Mouse (Mus musculus) forebrain, embryonic 14.5 days (tissue): ENCODE measurements around the gene Fxn. TPM values are rescaled to one million over a fixed set of nuclear protein-coding genes. Genes with fewer than 3 reads are reported as not detected.

Experiments used
- ATAC-seq: fragments of 200-750 bp; cut with Nextera tagmentation; 2 replicates; pipeline ENCODE4 v1.8.0; 2017; ENCODE audit warnings: mild to moderate bottlenecking, moderate library complexity
- DNase-seq: peaks from one replicate; pipeline ENCODE4 v3.0.0-alpha.2; 2015; ENCODE audit warnings: low spot score
- H3K27ac ChIP-seq: fragments of 300-500 bp; sonication (generic); 2 replicates; pipeline ENCODE4 v1.5.1; 2014; ENCODE audit warnings: low read depth, mild to moderate bottlenecking, control low read depth, low read length, moderate library complexity
- H3K27me3 ChIP-seq: fragments of 300-500 bp; sonication (generic); replicated peaks from 2 replicates; pipeline ENCODE4 v1.6.1; 2014; ENCODE audit warnings: low read length, control low read depth, mixed read lengths; ENCODE audit not compliant: control insufficient read depth, insufficient read depth
- H3K36me3 ChIP-seq: fragments of 300-500 bp; sonication (generic); 2 replicates; pipeline ENCODE4 v1.6.1; 2014; ENCODE audit warnings: low read length, control low read depth; ENCODE audit not compliant: control insufficient read depth, insufficient read depth
- H3K4me1 ChIP-seq: fragments of 300-500 bp; sonication (generic); 2 replicates; pipeline ENCODE4 v1.6.1; 2014; ENCODE audit warnings: antibody characterized with exemption, low read length, control low read depth; ENCODE audit not compliant: control insufficient read depth, insufficient read depth
- H3K4me2 ChIP-seq: fragments of 300-500 bp; sonication (generic); 2 replicates; pipeline ENCODE4 v1.6.1; 2014; ENCODE audit warnings: mild to moderate bottlenecking, control low read depth, low read length
- H3K4me3 ChIP-seq: fragments of 300-500 bp; sonication (generic); 2 replicates; pipeline ENCODE4 v1.5.1; 2014; ENCODE audit warnings: low read depth, low read length, control low read depth
- H3K9ac ChIP-seq: fragments of 300-500 bp; sonication (generic); 2 replicates; pipeline ENCODE4 v1.6.1; 2014; ENCODE audit warnings: mild to moderate bottlenecking, low read length, control low read depth, moderate library complexity
- H3K9me3 ChIP-seq: fragments of 300-500 bp; sonication (generic); replicated peaks from 2 replicates; pipeline ENCODE4 v1.6.1; 2016; ENCODE audit warnings: low read length, control low read depth, mixed read lengths; ENCODE audit not compliant: control insufficient read depth
- WGBS: fragments of 180-500 bp; shearing (Covaris S2); extraction: QIAGEN DNeasy Blood & Tissue Kit; methylation state at CpG from one replicate; pipeline ENCODE4 v1.1.7; 2014; 5-methylcytosine and 5-hydroxymethylcytosine counted together
- polyA plus RNA-seq: library from polyadenylated mRNA; unstranded; fragments of >200 nt; fragmentation: Nextera tagmentation; extraction: Ambion mirVana; gene quantifications from 2 replicates; pipeline ENCODE4 v1.2.1, GENCODE M21; 2014

Gene Fxn
- polyA plus RNA-seq, 1 experiment from 2014 or later: 47.9 TPM

DNA sequence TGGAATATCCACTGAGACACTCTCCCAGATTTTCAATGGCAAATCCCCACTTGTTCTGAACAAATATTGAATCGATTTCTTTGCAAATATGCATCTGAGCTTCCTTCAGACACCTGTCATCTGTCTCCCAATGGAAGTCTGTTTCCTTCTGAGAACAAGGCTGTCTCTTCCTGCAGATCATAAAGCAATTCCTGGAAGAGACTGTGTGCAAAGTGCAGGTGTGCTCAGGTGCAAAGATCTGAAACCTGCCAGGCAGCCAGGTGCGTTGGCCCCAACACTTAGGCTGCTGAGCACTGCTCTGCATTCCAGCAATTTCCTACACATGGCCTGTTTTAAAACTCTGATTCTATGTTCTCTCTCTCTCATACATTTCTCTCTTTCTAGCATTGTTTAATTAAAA is 37.3 kb upstream of the Fxn start:
- no peak overlapping the region for H3K4me2 ChIP-seq
- H3K9me3 ChIP-seq: no peaks in the 10 kb centered on the region
- no peaks in the 10 kb centered on the region for H3K36me3 ChIP-seq
- H3K4me3 ChIP-seq: no peak overlapping the region
- ATAC-seq (no peak), DNase-seq (no peak)
- peaks cover 24% of the 10 kb centered on the region for H3K4me1 ChIP-seq
- H3K27ac ChIP-seq: no peak overlapping the region
- no peaks in the 10 kb centered on the region for H3K27me3 ChIP-seq
- 86% methylated on average over 2 of the region's 2 CpGs for WGBS
- H3K9ac ChIP-seq: no peak overlapping the region

DNA sequence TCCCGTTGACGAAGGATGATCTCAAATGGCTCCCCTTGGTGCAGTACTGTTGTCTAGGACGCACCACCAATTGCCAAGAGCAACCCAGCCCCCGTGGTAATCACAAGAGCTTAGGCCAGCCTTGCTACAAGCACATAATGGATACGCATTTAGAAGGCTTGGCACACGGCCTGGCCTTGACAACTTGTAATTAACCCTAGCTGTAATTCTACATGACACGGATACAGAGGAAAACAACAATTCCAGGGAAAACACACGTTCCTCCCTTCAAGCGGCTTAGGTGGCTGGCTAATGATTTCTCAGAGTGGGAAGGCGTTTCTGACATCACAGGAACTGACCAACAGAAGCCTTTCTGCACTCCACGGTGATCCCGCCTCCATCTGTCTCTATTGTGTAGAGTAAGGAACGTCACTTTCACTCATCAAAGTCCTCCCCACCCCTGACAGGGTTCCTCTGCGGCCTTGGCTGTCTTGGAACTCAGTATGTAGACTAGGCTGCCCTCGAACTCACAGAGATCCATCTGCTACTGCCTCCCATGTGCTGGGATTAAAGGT is 36.7 kb upstream of the Fxn start:
- no peak overlapping the region for H3K4me3 ChIP-seq
- H3K9ac ChIP-seq: no peak overlapping the region
- peak; percentile 97 for DNase-seq
- no peaks in the 10 kb centered on the region for H3K27me3 ChIP-seq
- no peak overlapping the region for H3K27ac ChIP-seq
- H3K4me2 ChIP-seq: peak overlapping the region; percentile 5; the same call in 1 of the 2 replicates
- H3K36me3 ChIP-seq: no peaks in the 10 kb centered on the region
- peak; percentile 89 for ATAC-seq
- no peaks in the 10 kb centered on the region for H3K9me3 ChIP-seq
- H3K4me1 ChIP-seq: peaks cover 24% of the 10 kb centered on the region
- 9% methylated on average over 15 of the region's 15 CpGs for WGBS

DNA sequence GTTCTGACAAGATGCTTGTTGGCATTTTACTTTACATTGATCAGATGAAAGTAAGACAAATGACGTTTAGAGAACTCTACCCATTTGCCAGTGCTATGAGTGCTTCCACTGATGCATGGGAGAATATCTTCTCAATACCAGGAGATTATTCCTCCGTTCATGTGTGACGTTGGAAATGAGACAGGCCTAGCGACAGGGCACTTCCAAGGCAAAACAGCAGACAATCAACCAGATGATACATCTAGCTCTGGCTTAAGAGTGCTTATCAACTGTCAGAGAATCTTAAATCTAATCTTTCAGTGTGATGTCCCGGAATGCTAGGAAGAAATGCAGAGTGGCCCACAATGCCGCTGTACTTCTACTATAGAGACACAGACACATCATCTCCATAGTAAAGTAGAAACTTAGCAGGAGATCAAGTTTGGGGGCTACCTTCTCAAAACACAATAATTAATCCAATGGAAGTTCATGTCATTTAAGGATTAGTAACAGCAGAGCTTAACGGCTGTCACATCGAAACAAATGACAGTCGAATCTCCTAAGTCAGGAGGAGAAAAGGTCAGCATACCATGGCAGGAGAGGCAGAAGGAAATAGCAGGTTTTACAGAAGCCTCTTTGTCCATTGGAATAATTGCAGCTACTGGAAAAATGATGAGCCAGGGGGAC is 35.8 kb upstream of the Fxn start:
- H3K4me2 ChIP-seq: no peak overlapping the region

DNA sequence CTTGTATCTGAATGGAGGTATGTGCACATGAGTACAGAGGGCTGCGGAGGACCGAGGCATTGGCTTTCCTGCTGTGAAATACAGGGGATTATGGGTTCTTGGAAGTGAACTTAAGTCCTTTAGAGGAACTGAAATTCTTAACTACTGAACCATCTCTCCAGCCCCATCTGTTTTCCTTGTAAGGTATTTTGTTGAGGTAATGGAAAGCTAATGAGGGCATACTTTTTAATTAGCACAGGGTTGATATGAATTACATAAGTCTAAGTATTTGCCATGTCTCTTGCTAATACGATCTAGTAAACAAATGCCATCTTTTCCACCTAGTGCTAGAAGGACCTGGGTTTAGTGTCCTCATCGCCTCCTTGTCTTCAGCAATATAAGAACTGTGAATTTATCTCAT is 34.8 kb upstream of the Fxn start:
- H3K9me3 ChIP-seq: no peaks in the 10 kb centered on the region
- H3K27me3 ChIP-seq: no peaks in the 10 kb centered on the region
- ATAC-seq (no peak), DNase-seq (no peak)
- no peak overlapping the region for H3K4me3 ChIP-seq
- H3K4me2 ChIP-seq: no peak overlapping the region
- H3K9ac ChIP-seq: no peak overlapping the region
- no peaks in the 10 kb centered on the region for H3K36me3 ChIP-seq
- 82% methylated on average over 4 of the region's 4 CpGs for WGBS
- no peak overlapping the region for H3K27ac ChIP-seq
- peaks cover 24% of the 10 kb centered on the region for H3K4me1 ChIP-seq

More for the DNA sequence above, 35.8 kb upstream of the Fxn start:
- ATAC-seq: no peak
- Histone ChIP-seq H3K4me1 (peaks cover 24% of the 10 kb centered on the region), H3K36me3 (no peaks in the 10 kb centered on the region), H3K9ac (no peak overlapping the region), H3K4me3 (no peak overlapping the region), H3K9me3 (no peaks in the 10 kb centered on the region), H3K27ac (no peak overlapping the region), H3K27me3 (no peaks in the 10 kb centered on the region)
- DNase-seq: no peak
- whole genome bisulfite sequencing: 51% methylated on average over 9 of the region's 9 CpGs

DNA sequence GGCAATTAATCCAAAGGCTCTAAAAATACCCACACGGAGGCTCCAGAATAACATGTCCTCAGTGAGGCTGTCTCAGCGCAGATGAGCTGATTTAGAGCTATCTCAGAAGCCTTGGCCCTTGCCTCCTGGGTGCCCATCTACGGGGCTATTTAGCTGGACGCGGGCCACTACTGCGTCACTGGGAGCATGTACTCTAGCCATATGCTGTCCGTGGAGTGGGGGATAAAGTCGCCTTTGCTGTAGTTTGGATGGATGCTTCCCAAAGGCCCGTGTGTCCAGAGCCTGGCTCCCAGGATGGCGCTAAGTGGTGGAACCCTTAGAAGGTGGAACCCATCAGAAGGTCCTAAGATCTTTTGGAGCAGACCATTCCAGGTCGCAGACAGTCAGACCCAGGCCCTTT is 34.3 kb upstream of the Fxn start:
- H3K4me3 ChIP-seq: no peak overlapping the region
- ATAC-seq (no peak), DNase-seq (no peak)
- no peak overlapping the region for H3K27ac ChIP-seq
- H3K9me3 ChIP-seq: no peaks in the 10 kb centered on the region
- no peak overlapping the region for H3K9ac ChIP-seq
- H3K4me1 ChIP-seq: peaks cover 24% of the 10 kb centered on the region
- H3K4me2 ChIP-seq: no peak overlapping the region
- H3K36me3 ChIP-seq: no peaks in the 10 kb centered on the region
- WGBS: 96% methylated on average over 11 of the region's 11 CpGs
- no peaks in the 10 kb centered on the region for H3K27me3 ChIP-seq

DNA sequence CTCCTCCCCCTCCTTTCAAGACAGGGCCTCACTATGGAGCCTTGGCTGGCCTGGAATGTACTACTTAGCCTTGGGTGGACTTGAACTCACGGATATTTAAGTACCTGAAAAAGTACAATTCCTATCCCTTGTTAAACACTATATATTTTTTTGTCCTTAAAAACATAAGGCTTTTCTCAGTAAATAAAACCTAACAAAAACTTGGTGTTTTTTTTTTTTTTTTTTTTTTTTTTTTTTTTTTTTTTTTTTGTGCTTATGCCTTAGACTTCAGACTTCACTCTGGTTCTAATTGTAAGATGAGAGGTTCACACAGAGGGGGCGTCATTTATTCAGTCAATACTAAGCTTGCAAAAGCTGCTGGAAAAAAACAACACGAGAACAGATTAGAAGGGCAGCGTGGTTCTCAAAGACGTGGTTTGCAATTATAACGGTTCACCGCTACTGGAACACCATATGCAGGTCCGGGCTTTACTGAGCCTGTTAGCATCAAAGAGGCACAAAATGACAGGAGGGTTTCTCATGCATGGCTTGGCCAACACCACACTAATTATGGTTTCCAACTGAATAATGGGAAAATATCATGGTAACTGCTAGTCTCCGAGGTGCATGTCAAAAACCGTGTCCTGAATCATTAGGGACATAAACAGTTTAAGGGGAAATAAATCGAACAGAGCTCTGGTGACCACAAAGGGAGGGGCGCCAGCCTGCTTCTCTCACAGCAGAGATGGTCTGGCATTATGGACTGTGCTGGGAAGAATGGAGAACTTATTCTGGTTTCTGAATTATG is 32.3 kb upstream of the Fxn start:
- ATAC-seq (peak; percentile 58), DNase-seq (peak; percentile 90)
- no peak overlapping the region for H3K9ac ChIP-seq
- 6% methylated on average over 12 of the region's 12 CpGs for WGBS
- 0 out of 2 replicates have a peak overlapping the region, but pooled peaks have one; percentile 1 for H3K27ac ChIP-seq
- no peaks in the 10 kb centered on the region for H3K27me3 ChIP-seq
- no peak overlapping the region for H3K4me3 ChIP-seq
- no peaks in the 10 kb centered on the region for H3K9me3 ChIP-seq
- no peaks in the 10 kb centered on the region for H3K36me3 ChIP-seq
- H3K4me2 ChIP-seq: no peak overlapping the region
- H3K4me1 ChIP-seq: peaks cover 27% of the 10 kb centered on the region

DNA sequence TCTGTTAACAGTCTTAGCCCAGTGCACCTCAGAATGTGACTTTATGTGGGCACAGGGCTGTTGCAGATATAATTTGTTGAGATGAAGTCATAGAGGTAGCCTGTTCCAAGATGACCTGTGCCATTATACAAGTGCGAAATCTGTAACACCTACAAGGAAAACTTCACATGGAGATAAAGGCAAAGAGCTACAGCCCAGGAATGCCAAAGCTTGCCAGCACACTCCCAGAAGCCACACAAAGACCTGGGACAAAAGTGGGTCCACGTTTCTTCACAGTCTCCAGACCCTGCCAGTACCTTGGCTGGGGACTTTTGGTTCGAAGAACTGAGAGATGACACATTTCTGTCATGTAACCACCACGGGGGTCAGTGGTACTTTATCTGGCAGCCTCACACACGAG is 31.6 kb upstream of the Fxn start:
- Histone ChIP-seq H3K4me1 (peaks cover 26% of the 10 kb centered on the region), H3K9ac (no peak overlapping the region), H3K9me3 (no peaks in the 10 kb centered on the region), H3K27ac (no peak overlapping the region), H3K4me3 (no peak overlapping the region), H3K36me3 (no peaks in the 10 kb centered on the region), H3K4me2 (no peak overlapping the region), H3K27me3 (no peaks in the 10 kb centered on the region)
- no peak for ATAC-seq
- DNase-seq: no peak
- WGBS: 68% methylated on average over 5 of the region's 5 CpGs

DNA sequence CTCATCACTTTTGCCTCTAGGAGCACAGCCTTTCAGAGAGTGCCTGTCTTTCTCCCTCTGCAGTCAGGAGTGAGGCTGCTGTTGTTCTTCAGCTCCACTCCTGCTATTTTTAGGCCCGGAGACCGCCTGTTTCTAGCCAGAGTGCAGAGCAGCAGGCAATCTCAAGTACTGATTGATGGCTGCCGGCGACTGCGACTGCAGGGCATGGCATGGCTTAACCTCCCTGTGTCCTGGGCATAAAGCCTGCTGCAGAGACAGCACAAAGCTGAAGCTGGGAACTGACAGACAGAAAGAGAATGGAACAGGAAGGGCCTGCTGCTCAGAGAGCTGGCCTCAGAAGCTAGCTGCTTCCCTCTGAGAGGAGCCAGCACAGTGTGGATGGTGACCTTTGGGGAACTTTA is 27.9 kb upstream of the Fxn start:
- WGBS: 15% methylated on average over 5 of the region's 5 CpGs
- ATAC-seq (no peak; the same call in 1 of the 2 replicates), DNase-seq (peak; percentile 36)
- no peak overlapping the region for H3K4me2 ChIP-seq
- H3K36me3 ChIP-seq: no peaks in the 10 kb centered on the region
- H3K4me3 ChIP-seq: no peak overlapping the region
- no peaks in the 10 kb centered on the region for H3K9me3 ChIP-seq
- H3K27me3 ChIP-seq: no peaks in the 10 kb centered on the region
- peak overlapping the region; percentile 46; the same call in 1 of the 2 replicates for H3K27ac ChIP-seq
- H3K4me1 ChIP-seq: peaks cover 10% of the 10 kb centered on the region; the same call in 1 of the 2 replicates
- peak overlapping the region; percentile 40 for H3K9ac ChIP-seq
